Mouse (Mus musculus): ENCODE measurements around the gene Ascc1.

- TF ChIP-seq POLR2A (IDR thresholded peaks at IDR 0.05; ENCODE audit: low read depth, low read length), result no peak
- TF ChIP-seq CTCF (IDR thresholded peaks at IDR 0.05; ENCODE audit: extremely low read depth, insufficient read length, insufficient replicate concordance, low read depth, low read length), result no peak
Measured at GRCm38 (mm10) chr10:60115345-60116185, 113.0 kb downstream of the Ascc1 start.
